Mouse (Mus musculus) heart, embryonic 13.5 days (tissue): Measurements from ENCODE around the gene Lgi2. TPM values are rescaled to one million over a fixed set of nuclear protein-coding genes. Genes with fewer than 3 reads are reported as not detected.

Source experiments
- ATAC-seq: fragments of 200-750 bp; cut with Nextera tagmentation; 2 replicates; pipeline ENCODE4 v1.8.0; 2017; ENCODE audit warnings: moderate TSS enrichment; ENCODE audit not compliant: insufficient number of reproducible peaks, low FRiP score, low TSS enrichment; ENCODE audit errors: extremely low read depth
- H3K27ac ChIP-seq: fragments of 300-500 bp; sonication (generic); replicated peaks from 2 replicates; pipeline ENCODE4 v1.5.1; 2015; ENCODE audit warnings: moderate library complexity, mild to moderate bottlenecking, inconsistent platforms
- H3K27me3 ChIP-seq: fragments of 300-500 bp; sonication (generic); replicated peaks from 2 replicates; pipeline ENCODE4 v1.6.1; 2015; ENCODE audit warnings: mild to moderate bottlenecking, inconsistent platforms
- H3K36me3 ChIP-seq: fragments of 300-500 bp; sonication (generic); 2 replicates; pipeline ENCODE4 v1.6.1; 2015; ENCODE audit warnings: mild to moderate bottlenecking, inconsistent platforms
- H3K4me1 ChIP-seq: fragments of 300-500 bp; sonication (generic); 2 replicates; pipeline ENCODE4 v1.6.1; 2015; ENCODE audit warnings: inconsistent platforms
- H3K4me2 ChIP-seq: fragments of 300-500 bp; sonication (generic); 2 replicates; pipeline ENCODE4 v1.6.1; 2015; ENCODE audit warnings: inconsistent platforms, mild to moderate bottlenecking, moderate library complexity
- H3K4me3 ChIP-seq: fragments of 300-500 bp; sonication (generic); 2 replicates; pipeline ENCODE4 v1.5.1; 2015; ENCODE audit warnings: moderate library complexity, mild to moderate bottlenecking, inconsistent platforms
- H3K9ac ChIP-seq: fragments of 300-500 bp; sonication (generic); 2 replicates; pipeline ENCODE4 v1.6.1; 2015; ENCODE audit warnings: inconsistent platforms, mild to moderate bottlenecking, moderate library complexity
- H3K9me3 ChIP-seq: fragments of 300-500 bp; sonication (generic); 2 replicates; pipeline ENCODE4 v1.6.1; 2016; ENCODE audit warnings: inconsistent platforms
- WGBS: fragments of 180-500 bp; shearing (Covaris S2); methylation state at CpG from one replicate; pipeline ENCODE4 v1.1.7; 2015; ENCODE audit warnings: mixed read lengths; 5-methylcytosine and 5-hydroxymethylcytosine counted together
- polyA plus RNA-seq: library from polyadenylated mRNA; unstranded; fragments of >200 nt; fragmentation: Nextera tagmentation; extraction: Ambion mirVana; gene quantifications from 2 replicates; pipeline ENCODE4 v1.2.1, GENCODE M21; 2015

Gene Lgi2
- polyA plus RNA-seq, 1 experiment from 2014 or later = 2.0 TPM

DNA sequence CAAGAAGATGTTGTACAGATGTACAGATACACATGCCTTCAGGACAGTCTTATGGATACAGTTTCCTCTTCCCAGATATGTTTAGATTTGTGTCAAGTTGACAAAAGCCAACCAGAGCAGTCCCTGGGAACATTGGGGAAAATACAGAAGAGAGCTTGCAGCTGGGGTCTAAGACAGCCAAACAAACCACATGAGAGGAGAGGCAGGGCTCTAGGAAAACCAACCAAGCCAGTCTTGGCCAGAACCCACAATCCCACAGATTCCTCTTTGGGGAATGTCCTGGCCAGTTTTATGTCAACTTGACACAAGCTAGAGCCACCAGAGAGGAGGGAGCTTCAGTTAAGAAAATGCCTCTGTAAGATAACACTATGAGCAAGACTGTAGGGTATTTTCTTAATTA lies 26.8 kb downstream of the Lgi2 start:
- no peak overlapping the region for H3K9ac ChIP-seq
- no peak overlapping the region for H3K4me3 ChIP-seq
- H3K27ac ChIP-seq = 0 out of 2 replicates have a peak overlapping the region, but pooled peaks have one; percentile 3
- H3K36me3 ChIP-seq = 0 out of 2 replicates have a peak, but pooled peaks cover 4% of the 10 kb centered on the region
- no peaks in the 10 kb centered on the region for H3K27me3 ChIP-seq
- H3K9me3 ChIP-seq = no peaks in the 10 kb centered on the region
- no peak overlapping the region for H3K4me2 ChIP-seq
- ATAC-seq = no peak
- H3K4me1 ChIP-seq = peaks cover 26% of the 10 kb centered on the region

- no peak for ATAC-seq
- no peak overlapping the region for H3K4me3 ChIP-seq
- no peak overlapping the region for H3K27ac ChIP-seq
- 77% methylated on average over 7 of the region's 7 CpGs for WGBS
- H3K9ac ChIP-seq = no peak overlapping the region
- no peak overlapping the region for H3K4me2 ChIP-seq
- no peaks in the 10 kb centered on the region for H3K27me3 ChIP-seq
- H3K4me1 ChIP-seq = peaks cover 34% of the 10 kb centered on the region
- no peaks in the 10 kb centered on the region for H3K9me3 ChIP-seq
- 0 out of 2 replicates have a peak, but pooled peaks cover 4% of the 10 kb centered on the region for H3K36me3 ChIP-seq
These were observed 29.2 kb downstream of the Lgi2 start for GRCm38 (mm10) chr5:52537024-52537423.

DNA sequence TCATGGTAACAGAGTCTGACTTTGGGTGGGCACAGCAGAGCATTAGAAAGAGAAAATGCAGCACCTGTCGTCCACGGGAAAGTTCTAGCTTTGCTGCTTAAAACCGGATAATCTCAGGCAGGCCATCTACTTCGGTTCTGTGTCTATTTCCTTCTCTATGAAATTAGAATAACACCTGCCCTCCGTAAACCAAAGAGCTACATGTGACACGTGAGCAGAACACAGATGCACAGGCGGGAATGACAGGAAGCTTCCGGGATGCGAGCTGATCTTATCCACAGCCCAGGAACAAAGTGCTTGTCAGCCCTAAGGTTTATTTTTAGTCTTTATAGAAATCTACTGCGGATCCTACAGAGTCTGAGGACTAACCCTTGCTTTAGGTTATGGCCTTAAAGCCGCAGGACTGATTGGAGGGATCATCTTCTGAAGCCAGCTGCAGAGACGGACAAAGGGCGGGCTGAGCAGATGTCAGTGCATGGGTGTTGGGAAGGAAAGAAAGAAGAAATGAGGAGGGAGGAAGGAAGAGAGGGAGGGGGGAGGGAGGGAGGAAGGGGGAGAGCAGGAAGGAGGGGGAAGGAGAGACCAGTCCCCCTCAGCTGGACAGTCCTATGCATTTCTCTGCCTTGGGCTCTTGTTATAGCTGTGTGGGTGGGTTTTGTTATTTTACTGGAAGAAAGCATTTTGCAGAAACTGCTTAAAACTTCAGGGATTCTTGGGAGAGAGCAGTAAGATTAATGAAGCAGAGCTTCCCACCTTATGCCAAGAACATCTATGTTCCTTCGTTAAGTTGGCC lies 31.3 kb downstream of the Lgi2 start:
- H3K9ac ChIP-seq = no peak overlapping the region
- peaks cover 27% of the 10 kb centered on the region for H3K4me1 ChIP-seq
- WGBS = 41% methylated on average over 14 of the region's 14 CpGs
- H3K4me3 ChIP-seq = no peak overlapping the region
- peak overlapping the region; percentile 28 for H3K4me2 ChIP-seq
- H3K9me3 ChIP-seq = no peaks in the 10 kb centered on the region
- no peak for ATAC-seq
- no peak overlapping the region for H3K27ac ChIP-seq
- H3K27me3 ChIP-seq = no peaks in the 10 kb centered on the region
- 0 out of 2 replicates have a peak, but pooled peaks cover 4% of the 10 kb centered on the region for H3K36me3 ChIP-seq

DNA sequence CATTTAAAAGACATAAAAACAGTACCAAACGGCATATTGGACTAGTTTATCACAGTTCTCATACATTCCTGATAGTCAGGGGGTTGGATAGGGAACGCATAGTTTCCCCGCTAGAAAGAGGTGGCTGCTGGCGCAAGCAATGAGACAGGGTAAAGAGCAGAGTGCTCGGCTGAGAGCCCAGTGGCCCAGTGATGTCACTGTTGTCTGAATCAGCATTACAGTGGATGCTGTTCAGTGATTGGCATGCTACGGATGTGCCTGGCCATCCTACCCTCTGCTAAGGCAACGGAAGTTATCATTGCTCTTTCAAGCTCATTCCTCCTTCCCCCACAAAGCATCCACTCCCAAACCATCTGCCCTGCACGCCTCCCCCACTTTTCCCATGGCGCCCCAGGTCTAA lies 32.6 kb downstream of the Lgi2 start:
- Histone ChIP-seq H3K36me3 (0 out of 2 replicates have a peak, but pooled peaks cover 4% of the 10 kb centered on the region), H3K9ac (no peak overlapping the region), H3K27me3 (no peaks in the 10 kb centered on the region), H3K4me3 (no peak overlapping the region), H3K9me3 (no peaks in the 10 kb centered on the region), H3K27ac (no peak overlapping the region), H3K4me2 (no peak overlapping the region), H3K4me1 (peaks cover 31% of the 10 kb centered on the region)
- WGBS = 57% methylated on average over 9 of the region's 9 CpGs
- no peak for ATAC-seq

- Histone ChIP-seq H3K9me3 (no peaks in the 10 kb centered on the region), H3K9ac (no peak overlapping the region; the same call in 1 of the 2 replicates), H3K4me3 (no peak overlapping the region), H3K4me2 (no peak overlapping the region), H3K27ac (no peak overlapping the region), H3K4me1 (peaks cover 11% of the 10 kb centered on the region), H3K36me3 (no peaks in the 10 kb centered on the region), H3K27me3 (no peaks in the 10 kb centered on the region)
- 32% methylated on average over 7 of the region's 7 CpGs for WGBS
- ATAC-seq = no peak
These were observed 37.7 kb downstream of the Lgi2 start for GRCm38 (mm10) chr5:52528545-52528944.

DNA sequence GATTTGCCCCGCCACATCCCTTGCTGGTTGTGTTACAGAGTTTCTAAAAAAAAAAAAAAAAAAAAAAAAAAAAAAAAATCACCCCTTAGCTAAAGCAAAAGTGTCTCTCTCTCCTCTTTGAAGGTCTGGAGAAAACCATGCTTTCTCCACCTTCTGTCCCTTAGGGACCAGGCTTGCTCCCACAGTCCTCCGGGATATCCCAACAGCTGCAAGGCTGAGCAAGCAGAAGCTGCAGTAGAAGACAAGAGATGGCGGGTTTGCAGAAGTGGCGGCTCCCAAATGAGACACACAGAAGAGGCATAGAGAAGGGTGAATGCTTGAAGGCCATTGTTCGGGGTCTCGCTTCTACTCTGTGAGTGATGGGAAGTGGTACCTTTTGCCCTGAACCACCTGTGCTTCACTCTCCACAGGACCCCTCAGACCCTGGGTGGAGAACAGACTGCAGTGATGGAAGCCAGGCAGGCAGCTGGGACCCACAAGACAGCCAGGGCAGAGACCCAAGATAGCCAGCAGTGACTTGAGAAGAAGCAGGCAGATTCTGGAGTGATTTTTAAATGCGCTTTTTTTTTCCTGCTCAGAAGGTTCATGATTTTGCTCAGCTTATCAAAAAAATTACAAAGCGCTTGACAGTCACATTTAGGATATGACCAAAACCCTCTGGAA lies 39.8 kb downstream of the Lgi2 start:
- no peaks in the 10 kb centered on the region for H3K27me3 ChIP-seq

GRCm38 (mm10) chr5:52524207-52524606 lies 42.1 kb downstream of the Lgi2 start:
- no peak for ATAC-seq
- Histone ChIP-seq H3K4me3 (no peak overlapping the region), H3K27me3 (no peaks in the 10 kb centered on the region), H3K9me3 (peaks cover 10% of the 10 kb centered on the region; the same call in 1 of the 2 replicates), H3K27ac (no peak overlapping the region), H3K4me2 (no peak overlapping the region), H3K36me3 (no peaks in the 10 kb centered on the region), H3K4me1 (peaks cover 10% of the 10 kb centered on the region), H3K9ac (no peak overlapping the region)
- WGBS = 37% methylated on average over 3 of the region's 3 CpGs

More for the DNA sequence above, 39.8 kb downstream of the Lgi2 start:
- ATAC-seq = no peak
- Histone ChIP-seq H3K9me3 (no peaks in the 10 kb centered on the region), H3K4me2 (no peak overlapping the region), H3K4me3 (no peak overlapping the region), H3K27ac (no peak overlapping the region), H3K9ac (no peak overlapping the region), H3K36me3 (no peaks in the 10 kb centered on the region), H3K4me1 (peaks cover 11% of the 10 kb centered on the region)
- 82% methylated on average over 8 of the region's 8 CpGs for WGBS

DNA sequence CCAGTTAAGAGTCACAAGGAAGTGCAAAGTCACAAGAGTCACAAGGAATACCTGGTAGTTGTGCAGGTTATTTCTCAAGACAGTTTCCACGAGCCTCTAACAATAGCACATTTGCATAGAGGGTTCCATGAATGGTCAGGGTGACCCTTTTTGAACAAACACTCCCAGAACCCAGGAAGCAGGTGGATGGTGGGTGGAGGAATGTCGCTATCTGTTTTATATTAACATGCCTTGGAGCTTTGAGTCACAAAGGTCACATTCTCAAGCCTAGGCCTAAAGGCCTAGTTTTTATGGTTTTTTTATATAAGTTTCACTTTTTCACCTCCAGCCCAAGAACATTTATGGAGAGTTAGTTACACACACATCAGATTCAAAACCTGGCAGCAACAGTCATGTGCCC lies 46.3 kb downstream of the Lgi2 start:
- 82% methylated on average over 2 of the region's 2 CpGs for WGBS

DNA sequence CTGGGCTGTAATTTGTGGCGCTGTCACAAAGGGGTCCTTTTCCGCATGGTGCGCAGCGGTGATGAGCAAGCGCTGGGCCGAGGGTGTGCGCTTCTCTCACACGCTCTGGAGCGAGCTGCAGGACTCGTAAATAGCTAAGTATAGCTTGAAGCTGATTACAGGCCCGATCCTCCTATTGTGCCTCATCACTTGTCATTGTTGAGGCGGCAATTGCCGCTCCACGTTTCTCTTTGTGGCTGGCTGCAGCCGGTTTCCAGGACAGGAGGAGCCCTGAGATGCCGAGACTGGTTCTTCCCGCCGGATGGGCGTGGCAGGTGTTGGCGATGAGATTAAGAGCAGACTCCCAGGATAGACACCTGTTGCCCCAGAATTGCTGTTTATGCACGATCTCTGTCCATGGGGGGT lies 50.2 kb downstream of the Lgi2 start:
- Histone ChIP-seq H3K9me3 (peaks cover 10% of the 10 kb centered on the region; the same call in 1 of the 2 replicates), H3K4me3 (peak overlapping the region; percentile 42), H3K4me1 (peaks cover 12% of the 10 kb centered on the region), H3K4me2 (peak overlapping the region; percentile 70), H3K9ac (peak overlapping the region; percentile 41), H3K27ac (no peak overlapping the region), H3K27me3 (peaks cover 15% of the 10 kb centered on the region; the same call in 1 of the 2 replicates), H3K36me3 (no peaks in the 10 kb centered on the region)
- ATAC-seq = no peak
- 20% methylated on average over 21 of the region's 21 CpGs for WGBS

More for the DNA sequence above, 46.3 kb downstream of the Lgi2 start:
- no peak overlapping the region for H3K27ac ChIP-seq
- no peaks in the 10 kb centered on the region for H3K36me3 ChIP-seq
- H3K9ac ChIP-seq = no peak overlapping the region
- H3K4me1 ChIP-seq = peaks cover 12% of the 10 kb centered on the region
- H3K27me3 ChIP-seq = peaks cover 12% of the 10 kb centered on the region; the same call in 1 of the 2 replicates
- H3K4me3 ChIP-seq = no peak overlapping the region
- H3K4me2 ChIP-seq = no peak overlapping the region
- no peak for ATAC-seq
- peaks cover 10% of the 10 kb centered on the region; the same call in 1 of the 2 replicates for H3K9me3 ChIP-seq

GRCm38 (mm10) chr5:52515246-52516021 lies 50.8 kb downstream of the Lgi2 start:
- WGBS = 33% methylated on average over 22 of the region's 22 CpGs
- Histone ChIP-seq H3K4me3 (peak overlapping the region; percentile 42), H3K27me3 (peaks cover 15% of the 10 kb centered on the region; the same call in 1 of the 2 replicates), H3K36me3 (no peaks in the 10 kb centered on the region), H3K27ac (no peak overlapping the region), H3K9ac (peak overlapping the region; percentile 41), H3K9me3 (peaks cover 10% of the 10 kb centered on the region; the same call in 1 of the 2 replicates), H3K4me2 (peak overlapping the region; percentile 70), H3K4me1 (peaks cover 12% of the 10 kb centered on the region)
- no peak for ATAC-seq

- ATAC-seq = no peak
- no peak overlapping the region for H3K4me3 ChIP-seq
- H3K4me1 ChIP-seq = peaks cover 19% of the 10 kb centered on the region
- no peak overlapping the region for H3K27ac ChIP-seq
- no peaks in the 10 kb centered on the region for H3K36me3 ChIP-seq
- H3K4me2 ChIP-seq = no peak overlapping the region
- 56% methylated on average over 3 of the region's 3 CpGs for WGBS
- no peak overlapping the region for H3K9ac ChIP-seq
- H3K27me3 ChIP-seq = peaks cover 9% of the 10 kb centered on the region; the same call in 1 of the 2 replicates
- H3K9me3 ChIP-seq = no peaks in the 10 kb centered on the region
These were observed 55.2 kb downstream of the Lgi2 start for GRCm38 (mm10) chr5:52511089-52511488.
